Mouse (Mus musculus): Measurements from ENCODE around the gene Hand2.

Hand2 gene

DNA sequence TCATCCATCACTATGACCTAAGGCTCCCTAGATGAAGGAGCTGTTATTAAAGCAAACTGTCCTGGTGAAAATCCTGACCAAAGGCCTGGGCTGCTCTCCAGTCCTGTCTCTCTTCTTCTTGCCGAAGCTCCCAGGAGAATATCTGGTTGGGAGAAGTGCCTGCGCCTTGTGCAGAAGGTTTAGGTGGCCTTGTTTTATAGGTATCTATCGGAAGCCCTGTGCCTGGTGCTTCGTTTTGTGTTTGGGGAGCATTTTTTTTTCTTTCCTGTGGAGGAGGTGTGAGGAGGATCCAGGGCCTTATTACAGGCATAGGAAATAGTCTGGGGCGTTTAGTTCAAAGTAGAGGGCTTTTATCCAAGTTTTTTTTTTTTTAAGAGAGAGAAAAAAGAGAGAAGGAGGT is 3.9 kb downstream of the Hand2 start:
- DNase-seq (ENCODE audit: low spot score) = no peak

DNA sequence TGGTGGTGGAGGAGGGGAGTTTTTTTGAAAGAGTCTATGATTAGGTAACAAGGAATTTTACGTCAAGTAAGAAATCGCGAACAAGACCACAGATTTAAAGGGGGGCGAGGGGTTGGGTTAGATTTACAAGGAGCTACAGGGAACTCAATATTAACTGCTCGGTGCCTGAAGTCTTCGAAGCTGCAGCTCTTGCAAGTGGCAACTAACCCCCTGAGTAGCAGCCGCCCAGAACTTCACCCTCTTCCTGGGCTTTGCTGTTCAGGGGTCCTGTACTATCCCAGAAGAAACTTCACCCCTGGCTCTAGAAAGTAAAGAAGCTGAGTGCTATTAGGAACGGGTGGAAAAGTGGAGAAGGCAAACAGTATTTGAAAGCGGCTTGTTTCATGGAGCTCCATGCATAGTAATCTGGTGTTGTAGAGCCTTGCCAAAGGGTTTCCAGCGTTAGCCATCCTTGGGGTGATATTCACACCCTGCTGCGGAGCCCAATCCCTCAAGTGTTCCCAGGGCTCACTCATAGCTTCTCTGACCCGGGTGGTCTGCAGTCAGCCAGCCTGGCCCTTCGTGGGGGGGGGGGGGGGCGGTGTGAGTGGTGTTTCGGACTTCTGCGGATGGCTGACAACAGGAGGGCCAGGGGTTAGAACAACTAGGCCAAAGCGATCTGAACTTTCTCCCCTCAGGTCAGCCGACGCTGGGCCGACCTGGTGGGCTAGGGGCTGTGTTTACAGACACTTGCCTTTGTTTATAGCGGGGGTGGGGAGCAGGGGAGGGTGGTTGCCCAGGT is 4.5 kb downstream of the Hand2 start:
- no peak for DNase-seq (ENCODE audit: low spot score)

DNA sequence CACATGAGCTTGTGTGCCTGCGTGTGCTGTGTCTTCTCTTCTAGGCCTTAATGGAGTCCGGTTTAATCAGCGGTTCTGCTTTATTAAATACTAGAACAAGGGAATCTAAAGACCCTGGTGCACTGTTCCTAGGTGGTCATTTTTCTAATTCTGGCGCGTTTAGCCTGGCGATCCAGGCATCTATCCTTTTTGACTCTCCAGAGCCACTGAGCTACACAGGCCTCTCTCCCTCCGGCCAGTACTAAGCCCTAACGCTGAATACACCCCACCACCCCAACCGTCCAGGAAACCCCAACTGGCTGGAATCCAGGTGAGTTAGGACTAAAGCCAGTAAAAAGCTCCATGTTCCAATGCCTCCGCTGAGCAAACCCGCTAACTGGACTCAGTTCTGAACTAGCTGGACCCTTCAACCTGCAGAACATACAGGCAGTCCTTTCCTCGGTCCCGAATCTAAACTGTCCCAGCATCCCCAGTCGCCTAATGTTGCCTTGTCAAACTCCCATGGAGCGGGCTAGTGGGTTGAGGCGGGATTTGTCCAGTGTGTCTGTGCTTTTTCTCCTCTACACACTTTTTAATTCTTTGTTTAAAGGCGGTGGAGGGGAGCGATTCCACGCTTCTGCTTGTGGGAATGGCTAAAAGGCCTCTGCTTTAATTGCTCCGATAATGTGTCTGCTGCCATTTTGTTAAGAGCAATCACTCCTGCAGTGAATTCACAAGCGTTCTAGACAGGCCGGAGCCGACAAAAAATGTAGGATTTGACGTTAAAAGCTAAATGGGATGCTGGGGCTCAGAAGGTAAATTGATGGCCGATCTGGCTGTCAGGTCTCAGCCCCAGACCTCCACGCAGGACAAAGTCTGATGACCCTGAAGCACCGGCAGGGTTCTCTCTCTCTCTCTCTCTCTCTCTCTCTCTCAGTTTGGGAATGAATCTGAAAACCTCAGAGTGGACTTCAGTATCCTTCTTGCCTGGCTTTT is 5.6 kb downstream of the Hand2 start:
- DNase-seq (ENCODE audit: low spot score) = no peak

DNA sequence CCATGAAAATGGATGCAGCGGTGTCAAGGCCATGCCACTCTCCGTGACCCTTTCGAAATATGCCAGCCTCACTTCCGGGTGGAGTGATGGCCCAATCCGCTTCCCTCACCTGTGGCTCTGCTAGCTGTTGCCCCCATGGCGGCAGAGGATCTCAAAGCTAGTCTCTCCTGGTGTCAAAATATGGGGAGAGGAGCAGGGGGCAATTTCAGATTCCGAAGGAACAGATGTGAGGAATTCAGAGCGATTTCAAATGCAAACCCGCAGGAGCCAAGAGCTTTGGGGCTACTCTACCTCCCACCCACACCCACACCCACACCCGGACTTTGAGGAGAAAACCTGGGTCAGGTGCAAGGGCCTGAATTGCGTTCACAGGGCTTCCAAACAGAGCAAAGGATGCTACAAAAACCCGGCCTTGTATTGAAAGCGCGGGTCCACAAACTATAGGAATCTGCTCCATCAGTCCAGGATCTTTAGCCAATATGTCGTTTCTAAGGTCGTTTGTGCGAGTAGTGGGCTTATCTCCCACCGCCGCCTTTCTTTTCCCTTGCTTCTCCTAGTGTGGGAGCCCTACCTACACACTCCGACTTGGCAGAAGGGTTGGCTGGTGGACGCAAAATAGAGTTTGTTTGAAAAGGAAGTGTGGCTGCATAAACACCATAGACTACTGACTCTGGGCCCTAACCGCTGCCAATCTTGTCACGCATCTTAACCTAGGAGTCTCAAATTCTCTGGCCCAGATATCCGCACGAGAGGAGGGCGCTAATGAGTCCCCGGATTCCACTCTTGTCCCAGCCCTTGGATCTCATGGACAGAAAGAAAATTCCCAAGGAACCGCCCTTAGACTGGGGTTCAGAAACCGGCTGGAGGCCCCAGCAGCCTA is 6.7 kb downstream of the Hand2 start:
- DNase-seq (ENCODE audit: low spot score) = no peak

DNA sequence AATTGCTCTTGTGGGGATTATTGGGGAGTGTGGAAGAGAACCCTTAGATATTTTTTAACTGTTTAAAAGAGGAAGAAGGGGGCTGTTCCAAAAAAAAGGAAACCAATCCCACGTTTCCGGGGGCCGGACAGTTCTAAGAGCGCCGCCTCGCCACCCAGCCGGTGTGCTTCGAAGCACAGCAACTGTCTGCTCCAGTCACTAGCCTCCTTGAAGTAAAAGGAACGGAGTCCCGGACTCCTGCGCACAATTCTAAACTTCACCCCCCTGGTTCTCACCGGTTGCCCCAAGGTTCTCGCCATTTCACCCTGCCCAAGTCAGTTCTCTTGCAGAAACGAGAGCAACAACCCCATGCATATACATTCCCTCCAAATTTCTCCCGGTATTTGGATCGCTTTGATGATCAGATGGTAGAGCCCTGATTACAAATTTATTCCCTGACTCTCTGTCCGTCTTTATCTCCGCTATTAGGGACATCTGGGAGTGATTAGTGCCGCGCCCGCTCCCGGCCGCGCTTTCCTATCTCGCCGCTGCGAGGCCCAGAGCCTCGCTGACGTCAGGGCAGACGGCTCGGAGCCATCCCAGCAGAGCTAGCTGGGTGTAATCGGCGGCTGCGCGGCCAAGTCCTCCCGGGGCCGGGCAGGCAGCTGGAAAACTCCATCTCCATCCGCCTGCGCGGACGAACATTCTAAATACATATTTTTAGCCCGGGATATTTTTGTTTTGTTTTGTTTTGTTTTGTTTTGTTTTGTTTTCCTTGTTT is 7.6 kb downstream of the Hand2 start:
- DNase-seq (ENCODE audit: low spot score) = peak; percentile 5

DNA sequence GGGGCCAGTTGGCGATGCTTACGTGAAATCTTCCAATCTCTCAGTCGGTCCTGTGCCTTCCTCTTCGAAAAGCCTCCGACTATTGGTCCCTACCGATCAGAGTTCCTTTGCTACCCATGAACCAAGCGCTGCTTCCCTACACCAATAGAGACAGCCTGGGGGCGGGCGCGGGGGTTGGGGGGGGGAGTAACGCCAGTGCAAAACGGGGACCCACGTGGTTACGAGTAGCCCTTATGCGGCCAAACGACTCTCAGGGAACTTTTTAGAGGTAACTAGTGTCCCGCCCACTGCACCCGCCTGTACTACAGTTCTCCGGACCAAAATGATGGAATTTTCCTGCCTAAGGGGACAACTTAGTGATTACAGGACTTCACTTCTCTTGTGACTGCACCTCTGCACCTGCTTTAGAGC is 8.2 kb downstream of the Hand2 start:
- no peak for DNase-seq (ENCODE audit: low spot score)

DNA sequence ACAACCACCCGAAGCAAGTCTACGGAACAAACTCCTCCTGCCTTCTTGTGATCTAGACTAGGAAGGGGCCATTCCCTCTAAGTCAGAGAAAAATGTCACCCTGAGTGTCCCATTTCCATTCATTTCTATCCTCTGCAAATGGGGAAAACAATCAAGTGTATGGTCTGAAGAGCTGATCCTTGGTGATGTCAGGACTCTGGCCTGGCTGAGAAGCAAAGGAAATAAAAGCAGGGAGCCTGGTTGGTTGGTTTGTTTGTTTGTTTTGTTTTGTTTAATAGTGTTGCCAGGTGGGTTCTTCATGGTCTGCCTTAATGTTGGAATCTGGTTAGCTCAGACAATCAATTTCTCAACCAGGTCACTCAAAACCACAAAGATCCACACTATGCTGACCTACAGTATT is 9.3 kb downstream of the Hand2 start:
- DNase-seq (ENCODE audit: low spot score) = no peak

DNA sequence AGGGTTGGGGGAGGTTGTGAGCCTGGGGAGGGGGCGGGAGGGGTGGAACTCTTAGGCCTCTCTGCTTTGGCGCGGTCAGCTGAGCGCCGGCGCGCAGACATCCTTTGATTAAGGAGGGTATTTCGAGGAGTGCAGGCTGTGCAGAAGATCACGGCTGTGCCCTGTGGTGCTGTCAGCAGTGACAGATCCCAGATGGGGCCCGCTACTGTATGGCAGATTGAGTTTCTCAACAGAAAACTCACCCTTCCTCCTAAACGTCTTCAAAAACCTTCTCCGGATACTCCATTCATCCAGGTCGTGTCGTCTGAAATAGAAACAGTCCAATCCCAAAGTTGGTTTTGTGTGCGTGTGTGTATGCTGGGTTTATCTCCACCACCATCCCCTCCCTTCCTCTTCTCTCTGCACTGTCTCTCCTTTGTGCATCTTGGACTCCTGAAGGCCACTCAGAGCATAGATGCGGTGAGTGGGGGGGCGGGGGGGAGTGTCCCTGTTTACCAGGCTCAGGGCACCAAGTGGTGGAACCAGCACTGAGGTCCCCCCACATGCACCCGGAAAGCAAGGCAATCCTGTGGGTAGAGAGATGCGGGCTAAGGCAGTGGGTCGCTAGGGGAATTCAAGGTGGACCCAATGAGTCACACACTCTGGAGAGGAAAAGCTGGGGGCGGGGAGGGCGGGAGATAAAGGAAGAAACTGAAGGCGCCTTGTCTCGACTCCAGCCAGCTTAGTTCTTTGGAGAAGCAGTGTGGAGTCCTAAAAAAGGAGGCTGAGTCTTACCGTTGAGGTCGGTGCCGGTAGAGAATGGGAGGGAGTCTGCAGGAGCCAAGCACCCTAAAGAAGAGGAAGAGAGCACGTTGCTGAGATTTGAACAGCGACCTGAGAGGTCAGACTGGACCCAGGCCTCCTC is 11.2 kb downstream of the Hand2 start:
- no peak for DNase-seq (ENCODE audit: low spot score)

DNA sequence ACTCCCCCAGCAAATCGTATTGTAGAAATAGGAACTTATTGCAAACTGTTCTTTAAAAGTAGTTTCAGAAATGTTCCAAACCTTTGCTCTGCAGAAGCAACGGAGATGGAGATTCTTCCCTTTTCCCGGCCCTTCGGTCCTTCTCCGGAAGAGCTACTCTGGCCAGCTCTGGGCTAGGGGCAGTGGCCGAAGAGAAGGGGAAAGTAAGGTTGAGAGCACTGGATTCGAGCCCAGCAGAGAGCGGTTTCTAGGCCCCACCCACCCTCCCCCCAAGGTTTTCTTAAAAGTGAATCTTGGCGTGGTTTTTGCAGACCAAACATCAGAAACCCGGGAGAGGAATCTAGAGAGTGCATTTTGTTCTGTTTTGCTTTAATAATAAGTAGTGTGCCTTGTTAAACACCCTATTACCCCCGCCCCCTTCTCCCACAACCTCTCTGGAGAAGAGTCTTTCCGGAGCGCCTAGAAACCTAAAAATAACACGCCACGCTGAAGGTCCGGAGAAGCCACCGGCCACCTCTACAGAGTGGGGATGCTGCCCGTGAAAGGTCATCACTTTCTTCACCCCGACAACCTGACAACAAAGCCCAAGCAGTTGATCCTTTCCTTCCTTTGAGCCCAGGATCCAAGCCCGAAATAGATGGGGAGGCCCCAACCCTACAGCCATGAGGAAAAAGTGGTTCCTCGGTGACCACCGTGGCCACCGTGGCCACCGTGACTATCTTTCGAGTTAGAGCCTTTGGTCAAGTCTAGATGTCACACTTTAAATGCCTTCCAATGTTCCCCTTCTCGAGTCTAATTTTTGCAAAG is 12.1 kb downstream of the Hand2 start:
- DNase-seq (ENCODE audit: low spot score) = no peak

DNA sequence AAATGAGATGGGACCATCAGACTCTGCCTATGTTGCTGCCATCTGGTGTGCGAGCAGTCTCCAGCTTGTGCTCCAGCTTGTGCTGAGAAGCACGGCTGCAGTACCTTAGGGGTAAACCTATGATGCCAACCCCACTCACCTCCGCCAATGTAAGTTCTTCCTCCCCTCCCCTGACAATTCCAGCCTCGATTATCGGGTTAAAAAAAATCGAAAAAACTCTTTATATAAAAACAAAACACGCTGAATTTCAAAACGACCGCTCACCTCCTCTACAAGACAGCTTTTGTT is 12.6 kb downstream of the Hand2 start:
- DNase-seq (ENCODE audit: low spot score) = no peak

DNA sequence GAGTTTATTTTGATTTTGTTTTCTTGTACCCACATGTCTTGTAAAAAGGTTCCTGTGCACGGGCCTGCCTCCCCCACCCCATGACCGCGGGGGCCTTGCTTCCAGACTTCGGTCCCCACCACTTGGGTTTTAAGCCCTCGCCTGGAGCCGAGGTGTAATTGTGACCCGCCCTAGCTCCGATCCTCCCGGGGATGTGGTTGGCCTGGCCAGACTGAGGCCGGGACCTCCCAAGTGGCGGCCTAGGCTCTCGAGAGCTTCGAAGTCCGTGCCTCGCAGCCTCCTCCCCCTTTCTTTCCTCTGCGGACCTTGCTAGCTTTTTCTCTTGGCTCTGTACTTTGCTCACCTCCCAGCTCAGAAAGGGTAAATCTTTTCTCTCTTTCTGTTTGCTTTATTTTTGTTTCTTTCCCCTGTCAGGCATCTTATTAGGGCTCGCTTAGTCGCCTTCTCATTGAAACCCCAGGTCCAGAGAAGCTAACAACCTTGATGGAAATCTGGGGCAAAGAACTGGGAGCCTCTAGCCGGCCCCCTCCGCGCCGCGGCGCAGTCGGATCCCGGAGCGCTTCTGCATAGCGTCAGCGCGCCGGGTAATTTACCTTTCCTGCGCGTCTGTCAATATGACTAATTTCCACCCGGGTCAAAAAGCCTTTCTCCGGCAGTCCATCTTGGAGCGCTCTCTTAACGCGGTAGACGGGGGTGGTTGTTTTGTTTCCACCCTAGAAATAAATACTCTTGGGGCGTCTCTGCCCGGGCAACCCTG is 13.2 kb downstream of the Hand2 start:
- DNase-seq (ENCODE audit: low spot score) = no peak

DNA sequence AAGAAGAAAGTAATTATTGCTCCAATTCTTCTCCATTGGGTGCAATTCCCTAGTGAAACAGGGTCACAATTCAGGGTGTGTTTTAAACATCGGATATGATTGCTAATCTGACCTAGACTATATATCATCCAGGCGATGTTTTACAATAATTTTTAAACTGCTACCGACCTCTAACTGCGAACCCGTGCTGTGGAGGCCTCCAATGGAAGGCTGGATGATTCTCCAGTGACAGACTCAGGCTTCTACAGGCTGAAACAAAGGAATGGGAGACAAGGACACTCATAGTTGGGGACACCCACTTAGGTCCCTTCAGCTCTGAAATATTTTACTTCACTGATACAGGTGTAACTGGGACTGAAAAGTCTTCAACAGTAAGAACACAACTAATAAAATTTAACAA is 13.9 kb downstream of the Hand2 start:
- DNase-seq (ENCODE audit: low spot score) = no peak

DNA sequence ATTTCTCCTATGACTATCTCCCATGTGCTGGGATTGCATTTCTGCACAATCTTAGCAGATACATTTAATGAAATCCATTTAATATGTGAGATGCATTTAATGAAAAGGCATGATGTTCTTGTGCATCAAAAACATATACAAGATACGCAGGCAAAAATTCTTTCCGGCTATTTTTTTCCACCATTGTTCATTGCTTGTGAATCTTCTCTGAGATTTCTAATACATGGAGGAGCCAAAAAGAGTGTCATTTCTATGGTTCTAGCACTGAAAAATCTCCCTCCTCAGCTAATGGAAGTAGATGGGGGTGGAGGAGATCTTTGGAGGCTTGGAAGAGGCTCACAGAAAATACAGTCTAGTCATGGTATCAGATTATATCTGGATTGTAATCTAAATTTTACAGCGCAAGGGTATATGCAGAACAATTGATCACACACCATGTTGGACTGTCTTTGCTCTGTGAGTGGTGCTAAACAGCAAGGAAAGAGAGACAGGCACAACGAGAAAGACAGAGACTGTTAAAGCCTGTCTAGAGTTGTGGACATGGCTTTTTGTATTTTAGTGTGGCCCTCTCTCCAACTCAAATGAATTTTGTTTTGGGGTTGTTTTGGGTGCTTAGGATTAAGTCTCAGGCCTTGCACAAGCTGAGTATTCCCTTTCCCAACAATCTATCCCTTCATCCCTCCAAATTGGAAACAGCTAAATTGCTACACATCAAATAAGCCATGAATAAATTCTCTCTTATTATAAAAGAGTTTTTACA is 16.7 kb downstream of the Hand2 start:
- DNase-seq (ENCODE audit: low spot score) = no peak

DNA sequence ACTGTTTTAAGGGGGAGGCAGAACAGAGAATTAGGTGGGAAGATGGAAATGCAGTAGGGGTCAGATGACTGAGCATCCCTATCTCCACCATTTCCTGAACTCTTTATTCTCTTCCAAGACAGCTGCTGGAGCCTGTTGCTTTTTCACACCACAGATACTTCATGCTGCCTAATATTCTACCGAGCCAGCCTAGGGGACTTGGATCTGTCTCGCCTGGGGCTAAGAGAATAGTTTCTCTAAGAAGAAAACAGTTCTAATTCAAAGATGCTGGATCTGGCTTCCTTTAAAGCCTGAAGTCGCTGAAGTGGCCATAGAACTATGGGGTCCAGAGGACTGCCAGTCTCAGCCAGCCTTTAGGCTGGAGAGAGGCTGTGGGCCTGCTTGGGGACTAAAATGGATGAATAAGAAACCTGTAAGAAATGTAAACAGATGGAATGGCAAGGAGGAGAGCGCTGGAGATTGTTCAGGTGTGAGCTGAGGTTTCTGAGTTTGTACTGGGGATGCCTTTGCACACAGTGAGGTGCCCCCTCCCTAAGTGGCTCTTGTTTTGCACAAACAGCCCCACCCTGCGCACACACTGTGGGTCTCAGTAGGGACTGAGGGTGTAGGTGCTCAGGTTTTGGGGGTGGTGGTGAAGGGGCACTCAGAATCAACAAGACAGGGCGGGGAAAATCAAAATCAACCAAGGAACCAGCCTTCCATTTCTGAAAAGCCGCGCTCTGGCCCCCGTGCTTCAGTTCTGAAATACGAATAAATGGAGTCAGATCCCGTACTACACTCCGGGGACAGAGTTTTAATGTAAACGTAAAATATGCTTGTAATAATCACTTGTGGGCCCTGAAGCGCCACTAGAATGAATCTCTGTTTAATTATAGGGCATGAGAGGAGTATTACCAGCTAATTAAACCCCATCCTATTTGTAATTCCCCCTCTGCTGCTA is 19.2 kb downstream of the Hand2 start:
- DNase-seq (ENCODE audit: low spot score) = no peak

DNA sequence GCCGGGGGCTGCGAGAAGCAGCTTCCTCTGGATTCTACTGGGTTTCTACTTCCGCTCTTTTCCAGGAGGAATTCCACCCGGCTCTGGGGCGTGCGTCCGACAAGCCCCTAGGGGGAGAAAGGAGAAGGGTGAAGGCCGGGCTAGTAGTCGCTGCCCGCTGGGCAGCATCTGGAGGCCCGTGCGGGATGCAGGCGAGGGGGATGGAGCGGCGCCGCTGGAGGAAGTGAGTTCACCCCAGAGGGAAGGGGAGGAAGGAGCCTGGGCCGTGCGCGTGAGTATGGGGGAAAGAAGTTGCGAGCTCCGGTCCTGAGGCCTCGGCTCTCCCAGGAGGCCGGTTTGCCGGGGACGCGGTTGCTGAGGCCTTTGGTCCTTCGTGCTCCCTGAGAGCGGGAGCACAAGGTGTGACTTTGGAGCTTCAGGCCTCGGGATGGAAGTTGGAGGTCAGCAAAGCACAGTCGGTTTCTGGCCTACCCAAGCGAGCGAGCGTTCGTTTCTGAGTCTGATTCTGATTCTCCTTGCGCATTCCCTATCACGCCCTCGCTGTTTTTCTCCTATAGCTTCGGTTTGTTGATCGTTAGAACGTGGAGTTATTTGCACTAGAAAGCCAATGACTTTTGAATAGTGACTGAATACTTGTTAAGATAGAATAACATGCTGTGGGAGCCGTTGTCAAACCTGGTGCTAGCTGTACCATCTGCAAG is 20.2 kb downstream of the Hand2 start:
- no peak for DNase-seq (ENCODE audit: low spot score)

DNA sequence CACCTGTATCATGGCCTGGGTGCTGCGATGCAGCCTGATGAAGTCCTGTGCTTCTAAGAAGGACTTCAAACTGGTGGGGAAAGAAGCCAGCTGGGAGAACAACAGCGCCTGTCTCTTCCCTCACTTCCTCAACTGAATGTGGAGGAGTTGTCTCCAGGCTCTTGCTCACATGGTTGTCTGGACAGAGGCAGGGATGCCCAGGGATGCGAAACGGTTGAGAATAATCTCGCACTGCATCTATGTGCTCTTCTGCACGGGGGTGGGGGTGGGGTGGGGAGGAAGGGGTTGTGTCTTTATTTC is 20.7 kb downstream of the Hand2 start:
- no peak for DNase-seq (ENCODE audit: low spot score)
